Mouse (Mus musculus) hindbrain, embryonic 11.5 days (tissue): ENCODE measurements around the gene Ppp1r12b. TPM values are rescaled to one million over a fixed set of nuclear protein-coding genes. Genes with fewer than 3 reads are reported as not detected.

Experiments
- ATAC-seq: fragments of 200-750 bp; cut with Nextera tagmentation; 2 replicates; pipeline ENCODE4 v1.8.0; 2017; ENCODE audit warnings: mild to moderate bottlenecking, moderate TSS enrichment, moderate library complexity; ENCODE audit not compliant: low FRiP score
- DNase-seq: peaks from one replicate; pipeline ENCODE4 v3.0.0-alpha.2; 2015; ENCODE audit warnings: low spot score
- H3K27ac ChIP-seq: fragments of 300-500 bp; sonication (generic); 2 replicates; pipeline ENCODE4 v1.5.1; 2014; ENCODE audit warnings: mild to moderate bottlenecking, low read depth, low read length
- H3K27me3 ChIP-seq: fragments of 300-500 bp; sonication (generic); 2 replicates; pipeline ENCODE4 v1.6.1; 2014; ENCODE audit warnings: mild to moderate bottlenecking, low read length, moderate library complexity, mixed read lengths; ENCODE audit not compliant: control insufficient read depth, insufficient read depth
- H3K36me3 ChIP-seq: fragments of 300-500 bp; sonication (generic); 2 replicates; pipeline ENCODE4 v1.6.1; 2014; ENCODE audit warnings: mild to moderate bottlenecking, low read length, moderate library complexity, mixed read lengths; ENCODE audit not compliant: control insufficient read depth, insufficient read depth
- H3K4me1 ChIP-seq: fragments of 300-500 bp; sonication (generic); replicated peaks from 2 replicates; pipeline ENCODE4 v1.6.1; 2014; ENCODE audit warnings: low read length, mixed read lengths; ENCODE audit not compliant: control insufficient read depth, insufficient read depth
- H3K4me2 ChIP-seq: fragments of 300-500 bp; sonication (generic); replicated peaks from 2 replicates; pipeline ENCODE4 v1.6.1; 2014; ENCODE audit warnings: mild to moderate bottlenecking, low read depth, low read length
- H3K4me3 ChIP-seq: fragments of 300-500 bp; sonication (generic); 2 replicates; pipeline ENCODE4 v1.5.1; 2014; ENCODE audit warnings: low read depth, low read length
- H3K9ac ChIP-seq: fragments of 300-500 bp; sonication (generic); 2 replicates; pipeline ENCODE4 v1.6.1; 2014; ENCODE audit warnings: low read depth, low read length
- H3K9me3 ChIP-seq: fragments of 300-500 bp; sonication (generic); 2 replicates; pipeline ENCODE4 v1.6.1; 2016; ENCODE audit warnings: low read length; ENCODE audit not compliant: control insufficient read depth
- WGBS: fragments of 180-500 bp; shearing (Covaris S2); extraction: QIAGEN DNeasy Blood & Tissue Kit; methylation state at CpG from one replicate; pipeline ENCODE4 v1.1.7; 2014; 5-methylcytosine and 5-hydroxymethylcytosine counted together
- polyA plus RNA-seq: library from polyadenylated mRNA; unstranded; fragments of >200 nt; fragmentation: Nextera tagmentation; extraction: Ambion mirVana; gene quantifications from 2 replicates; pipeline ENCODE4 v1.2.1, GENCODE M21; 2014

Gene Ppp1r12b
- polyA plus RNA-seq, 1 experiment from 2014 or later, result 10.8 TPM

- WGBS, result 86% methylated on average over 11 of the region's 11 CpGs
- ATAC-seq, result no peak
- Histone ChIP-seq H3K4me2 (no peak overlapping the region), H3K36me3 (no peaks in the 10 kb centered on the region), H3K4me3 (no peak overlapping the region), H3K27me3 (no peaks in the 10 kb centered on the region), H3K4me1 (no peaks in the 10 kb centered on the region), H3K9me3 (no peaks in the 10 kb centered on the region), H3K27ac (no peak overlapping the region), H3K9ac (no peak overlapping the region)
- DNase-seq, result no peak
These were observed 191.8 kb downstream of the Ppp1r12b start for GRCm38 (mm10) chr1:134763776-134764438.

GRCm38 (mm10) chr1:134763250-134763649 is 192.5 kb downstream of the Ppp1r12b start:
- DNase-seq, result no peak
- no peaks in the 10 kb centered on the region for H3K36me3 ChIP-seq
- H3K9me3 ChIP-seq, result no peaks in the 10 kb centered on the region
- no peak overlapping the region for H3K4me2 ChIP-seq
- no peak for ATAC-seq
- no peaks in the 10 kb centered on the region for H3K27me3 ChIP-seq
- no peak overlapping the region for H3K9ac ChIP-seq
- H3K27ac ChIP-seq, result no peak overlapping the region
- H3K4me3 ChIP-seq, result no peak overlapping the region
- H3K4me1 ChIP-seq, result no peaks in the 10 kb centered on the region
- WGBS, result 95% methylated on average over 4 of the region's 4 CpGs

GRCm38 (mm10) chr1:134761534-134761933 is 194.2 kb downstream of the Ppp1r12b start:
- WGBS, result 92% methylated on average over 7 of the region's 7 CpGs
- Histone ChIP-seq H3K27me3 (no peaks in the 10 kb centered on the region), H3K27ac (no peak overlapping the region), H3K4me1 (no peaks in the 10 kb centered on the region), H3K4me3 (no peak overlapping the region), H3K9ac (no peak overlapping the region), H3K9me3 (no peaks in the 10 kb centered on the region), H3K36me3 (no peaks in the 10 kb centered on the region), H3K4me2 (no peak overlapping the region)
- DNase-seq (no peak), ATAC-seq (no peak)

- WGBS, result 77% methylated on average over 5 of the region's 5 CpGs
- Histone ChIP-seq H3K4me2 (no peak overlapping the region), H3K4me1 (no peaks in the 10 kb centered on the region)
These were observed 195.1 kb downstream of the Ppp1r12b start for GRCm38 (mm10) chr1:134760642-134761041.

GRCm38 (mm10) chr1:134759133-134759532 is 196.6 kb downstream of the Ppp1r12b start:
- Histone ChIP-seq H3K4me2 (no peak overlapping the region), H3K4me1 (no peaks in the 10 kb centered on the region), H3K27me3 (no peaks in the 10 kb centered on the region), H3K27ac (no peak overlapping the region), H3K9ac (no peak overlapping the region), H3K4me3 (no peak overlapping the region), H3K36me3 (no peaks in the 10 kb centered on the region), H3K9me3 (no peaks in the 10 kb centered on the region)
- DNase-seq (no peak), ATAC-seq (no peak)
- WGBS, result 86% methylated on average over 6 of the region's 6 CpGs

More at GRCm38 (mm10) chr1:134760642-134761041, 195.1 kb downstream of the Ppp1r12b start:
- Histone ChIP-seq H3K9ac (no peak overlapping the region), H3K4me3 (no peak overlapping the region), H3K27ac (no peak overlapping the region), H3K27me3 (no peaks in the 10 kb centered on the region), H3K36me3 (no peaks in the 10 kb centered on the region), H3K9me3 (no peaks in the 10 kb centered on the region)
- DNase-seq, result no peak
- no peak for ATAC-seq

GRCm38 (mm10) chr1:134757230-134757629 is 198.5 kb downstream of the Ppp1r12b start:
- Histone ChIP-seq H3K4me2 (no peak overlapping the region), H3K4me1 (no peaks in the 10 kb centered on the region), H3K27ac (no peak overlapping the region), H3K9ac (no peak overlapping the region), H3K4me3 (no peak overlapping the region), H3K36me3 (no peaks in the 10 kb centered on the region), H3K27me3 (no peaks in the 10 kb centered on the region), H3K9me3 (no peaks in the 10 kb centered on the region)
- no peak for DNase-seq
- 77% methylated on average over 3 of the region's 3 CpGs for WGBS
- no peak for ATAC-seq

- Histone ChIP-seq H3K9me3 (no peaks in the 10 kb centered on the region), H3K9ac (no peak overlapping the region), H3K36me3 (no peaks in the 10 kb centered on the region), H3K4me3 (no peak overlapping the region), H3K27me3 (no peaks in the 10 kb centered on the region), H3K27ac (peak overlapping the region; percentile 10), H3K4me2 (no peak overlapping the region), H3K4me1 (no peaks in the 10 kb centered on the region; the same call in 1 of the 2 replicates)
- ATAC-seq, result peak; percentile 61
- WGBS, result 55% methylated on average over 10 of the region's 10 CpGs
- DNase-seq, result no peak
These were observed 199.4 kb downstream of the Ppp1r12b start for GRCm38 (mm10) chr1:134756190-134756873.

GRCm38 (mm10) chr1:134755548-134756189 is 200.1 kb downstream of the Ppp1r12b start:
- H3K36me3 ChIP-seq, result no peaks in the 10 kb centered on the region
- no peak overlapping the region for H3K4me2 ChIP-seq
- H3K27ac ChIP-seq, result peak overlapping the region; percentile 8; the same call in 1 of the 2 replicates
- ATAC-seq (peak; percentile 45; the same call in 1 of the 2 replicates), DNase-seq (no peak)
- 61% methylated on average over 13 of the region's 13 CpGs for WGBS
- H3K4me1 ChIP-seq, result no peaks in the 10 kb centered on the region; the same call in 1 of the 2 replicates
- no peaks in the 10 kb centered on the region for H3K27me3 ChIP-seq
- H3K9me3 ChIP-seq, result no peaks in the 10 kb centered on the region
- no peak overlapping the region for H3K9ac ChIP-seq
- no peak overlapping the region for H3K4me3 ChIP-seq
